Mouse (Mus musculus): ENCODE measurements around the gene Tnfrsf9.

DNA sequence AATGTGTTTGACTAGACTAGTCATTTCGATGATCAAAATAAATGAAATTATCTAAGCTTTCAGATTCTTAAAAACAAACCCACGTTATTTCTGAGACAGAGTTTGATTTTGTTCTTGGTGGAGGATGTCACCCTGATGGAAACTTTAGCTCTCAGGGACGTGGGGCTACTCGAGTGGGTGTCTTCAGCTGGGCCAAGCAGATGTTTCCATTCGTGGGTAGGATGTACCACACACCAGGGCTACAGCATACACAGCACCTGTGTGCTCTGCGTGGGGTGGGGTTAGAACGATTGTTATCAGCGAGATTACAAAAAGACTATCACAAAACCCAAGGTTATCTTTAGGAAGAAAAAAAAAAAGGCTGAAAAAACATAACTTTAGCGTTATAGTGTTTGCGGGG lies 36.6 kb downstream of the Tnfrsf9 start:
- no peak for TF ChIP-seq EP300 (IDR thresholded peaks at IDR 0.05; ENCODE audit: low read depth)
- no peak for TF ChIP-seq CTCF (IDR thresholded peaks at IDR 0.05; ENCODE audit: low read depth)
